Mouse (Mus musculus): Measurements from ENCODE around the gene Lst1. TPM values are rescaled to one million over a fixed set of nuclear protein-coding genes. Genes with fewer than 3 reads are reported as not detected.

Gene Lst1
- polyA plus RNA-seq, 1 experiment from 2014 or later: 7.9 TPM

DNA sequence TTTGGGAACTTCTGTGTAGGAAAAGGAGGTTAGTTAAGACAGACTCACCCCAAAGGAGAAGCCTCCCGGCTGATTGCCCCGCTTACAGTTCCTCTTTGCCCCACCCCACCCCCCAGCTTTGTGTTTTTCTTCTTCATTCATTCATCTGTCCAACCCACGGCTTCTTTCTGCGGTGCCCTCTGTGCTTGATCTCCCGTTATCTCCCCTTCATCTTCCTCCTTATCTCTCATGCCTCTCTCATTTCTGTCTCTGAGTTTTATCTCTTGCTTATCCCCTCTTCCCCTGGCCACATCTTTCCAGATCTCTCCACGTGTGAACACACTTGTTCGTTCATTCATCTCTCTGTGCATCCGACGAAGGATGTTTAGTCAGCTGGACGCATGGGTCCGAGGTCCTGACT lies 12.9 kb upstream of the Lst1 start:
- Histone ChIP-seq H3K4me1 (ENCODE audit: control insufficient read depth, insufficient read depth, low read length) (peaks cover 6% of the 10 kb centered on the region; the same call in 1 of the 2 replicates), H3K36me3 (ENCODE audit: control insufficient read depth, insufficient read depth) (no peaks in the 10 kb centered on the region), H3K9ac (ENCODE audit: low read length) (no peak overlapping the region), H3K27ac (ENCODE audit: low read length) (0 out of 2 replicates have a peak overlapping the region, but pooled peaks have one; percentile 13), H3K4me2 (ENCODE audit: low read depth, low read length) (peak overlapping the region; percentile 42), H3K4me3 (ENCODE audit: low read length) (peak overlapping the region; percentile 23), H3K9me3 (replicated peaks; ENCODE audit: control insufficient read depth, low read length) (no peaks in the 10 kb centered on the region), H3K27me3 (ENCODE audit: control insufficient read depth, insufficient read depth, low read length) (peaks cover 44% of the 10 kb centered on the region)
- 45% methylated on average over 11 of the region's 11 CpGs for WGBS
- no peak for ATAC-seq (replicated peaks; ENCODE audit: extremely low read depth, insufficient read depth, low FRiP score)

DNA sequence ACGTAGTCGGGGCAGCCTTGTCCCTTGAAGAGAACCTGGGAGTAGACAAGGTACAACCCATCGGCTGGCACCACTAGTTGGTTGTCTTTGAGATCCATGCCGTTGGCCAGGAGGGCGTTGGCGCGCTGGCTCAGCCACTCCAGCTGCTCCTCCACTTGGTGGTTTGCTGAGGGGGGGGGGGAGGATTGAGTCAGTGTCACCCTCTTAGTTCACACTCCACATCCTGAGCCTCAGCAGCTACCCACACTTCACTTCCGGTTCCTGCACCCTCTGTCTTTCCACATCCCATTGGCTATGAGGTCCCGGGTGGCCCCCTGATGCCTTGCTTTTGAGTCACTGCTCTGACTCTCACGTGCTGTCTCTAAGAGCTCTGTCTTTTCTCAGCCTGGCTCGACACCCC lies 12.2 kb upstream of the Lst1 start:
- H3K9me3 ChIP-seq (replicated peaks; ENCODE audit: control insufficient read depth, low read length): no peaks in the 10 kb centered on the region
- H3K27ac ChIP-seq (ENCODE audit: low read length): no peak overlapping the region
- peak overlapping the region; percentile 42; the same call in 1 of the 2 replicates for H3K4me2 ChIP-seq (ENCODE audit: low read depth, low read length)
- WGBS: 71% methylated on average over 11 of the region's 11 CpGs
- ATAC-seq (replicated peaks; ENCODE audit: extremely low read depth, insufficient read depth, low FRiP score): no peak
- H3K4me1 ChIP-seq (ENCODE audit: control insufficient read depth, insufficient read depth, low read length): peaks cover 11% of the 10 kb centered on the region
- no peaks in the 10 kb centered on the region for H3K36me3 ChIP-seq (ENCODE audit: control insufficient read depth, insufficient read depth)
- no peak overlapping the region for H3K9ac ChIP-seq (ENCODE audit: low read length)
- no peak overlapping the region; the same call in 1 of the 2 replicates for H3K4me3 ChIP-seq (ENCODE audit: low read length)
- H3K27me3 ChIP-seq (ENCODE audit: control insufficient read depth, insufficient read depth, low read length): peaks cover 47% of the 10 kb centered on the region

DNA sequence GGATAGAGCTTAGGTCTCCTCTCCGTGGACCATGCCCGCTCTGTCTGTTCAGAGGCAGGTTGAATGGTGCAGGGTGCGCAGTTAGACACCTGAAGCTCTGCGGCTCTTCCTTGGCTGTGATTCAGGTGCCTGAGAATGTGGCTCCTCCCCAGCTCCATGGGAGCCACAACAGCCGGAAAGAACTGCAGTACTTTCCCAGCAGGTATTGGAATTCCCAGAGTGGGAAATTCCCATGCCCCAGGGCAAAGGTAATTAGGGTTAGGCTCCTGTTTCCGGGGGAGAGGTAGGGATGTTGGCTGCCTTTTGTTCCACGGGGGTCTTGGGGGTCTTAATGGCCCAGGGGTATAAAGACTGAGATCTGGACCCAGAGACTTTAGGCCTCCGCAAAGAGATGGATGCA lies 10.7 kb upstream of the Lst1 start:
- H3K9me3 ChIP-seq (replicated peaks; ENCODE audit: control insufficient read depth, low read length): no peaks in the 10 kb centered on the region
- H3K9ac ChIP-seq (ENCODE audit: low read length): no peak overlapping the region
- no peak overlapping the region for H3K27ac ChIP-seq (ENCODE audit: low read length)
- no peak overlapping the region for H3K4me2 ChIP-seq (ENCODE audit: low read depth, low read length)
- ATAC-seq (replicated peaks; ENCODE audit: extremely low read depth, insufficient read depth, low FRiP score): no peak
- no peak overlapping the region for H3K4me3 ChIP-seq (ENCODE audit: low read length)
- WGBS: 38% methylated on average over 8 of the region's 8 CpGs
- H3K4me1 ChIP-seq (ENCODE audit: control insufficient read depth, insufficient read depth, low read length): peaks cover 14% of the 10 kb centered on the region
- H3K36me3 ChIP-seq (ENCODE audit: control insufficient read depth, insufficient read depth): no peaks in the 10 kb centered on the region
- peaks cover 46% of the 10 kb centered on the region for H3K27me3 ChIP-seq (ENCODE audit: control insufficient read depth, insufficient read depth, low read length)

DNA sequence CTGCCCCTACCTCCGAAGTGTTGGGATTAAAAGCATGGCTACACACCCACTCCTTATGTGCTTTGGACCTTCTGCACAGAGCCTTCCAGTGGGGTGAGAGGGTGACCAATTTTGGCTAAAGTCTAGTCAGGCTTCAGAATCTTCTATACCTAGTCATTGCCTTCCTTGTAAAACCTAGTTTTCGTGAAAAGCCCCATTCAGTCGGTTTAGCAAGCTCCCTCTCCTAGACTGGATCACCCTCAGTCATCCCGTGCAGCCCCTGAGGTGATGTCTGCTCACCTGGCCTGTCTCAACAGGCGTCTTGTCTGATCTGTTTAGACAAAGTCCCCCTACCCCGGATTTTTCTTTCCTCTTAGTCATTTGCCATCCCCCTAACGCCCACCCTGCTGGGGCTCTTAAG lies 9.8 kb upstream of the Lst1 start:
- H3K9ac ChIP-seq (ENCODE audit: low read length): no peak overlapping the region
- H3K27me3 ChIP-seq (ENCODE audit: control insufficient read depth, insufficient read depth, low read length): peaks cover 42% of the 10 kb centered on the region
- peaks cover 14% of the 10 kb centered on the region for H3K4me1 ChIP-seq (ENCODE audit: control insufficient read depth, insufficient read depth, low read length)
- WGBS: 60% methylated on average over 7 of the region's 7 CpGs
- no peaks in the 10 kb centered on the region for H3K9me3 ChIP-seq (replicated peaks; ENCODE audit: control insufficient read depth, low read length)
- H3K4me3 ChIP-seq (ENCODE audit: low read length): no peak overlapping the region
- ATAC-seq (replicated peaks; ENCODE audit: extremely low read depth, insufficient read depth, low FRiP score): no peak
- no peak overlapping the region for H3K27ac ChIP-seq (ENCODE audit: low read length)
- no peaks in the 10 kb centered on the region for H3K36me3 ChIP-seq (ENCODE audit: control insufficient read depth, insufficient read depth)
- H3K4me2 ChIP-seq (ENCODE audit: low read depth, low read length): no peak overlapping the region

DNA sequence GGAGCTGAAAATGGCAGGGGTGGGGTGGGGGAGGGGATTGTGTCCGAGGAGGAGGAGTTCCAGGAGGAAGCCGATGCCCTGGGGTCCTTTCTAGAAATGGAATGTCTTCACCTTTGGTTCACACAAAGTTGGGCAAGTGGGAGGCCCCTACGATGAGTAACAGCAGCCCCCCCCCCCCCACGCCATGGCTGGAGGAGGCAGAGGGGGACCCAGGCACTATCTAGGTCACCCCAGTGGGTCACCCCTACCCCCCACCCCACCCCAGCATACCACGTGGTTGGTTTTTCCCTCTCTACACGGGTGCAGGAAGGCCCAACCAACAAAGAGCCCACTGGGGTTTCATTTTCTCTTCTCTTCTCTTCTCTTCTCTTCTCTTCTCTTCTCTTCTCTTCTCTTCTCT lies 8.9 kb upstream of the Lst1 start:
- no peak for ATAC-seq (replicated peaks; ENCODE audit: extremely low read depth, insufficient read depth, low FRiP score)
- H3K9me3 ChIP-seq (replicated peaks; ENCODE audit: control insufficient read depth, low read length): no peaks in the 10 kb centered on the region
- no peak overlapping the region for H3K27ac ChIP-seq (ENCODE audit: low read length)
- peaks cover 14% of the 10 kb centered on the region for H3K4me1 ChIP-seq (ENCODE audit: control insufficient read depth, insufficient read depth, low read length)
- no peak overlapping the region for H3K4me2 ChIP-seq (ENCODE audit: low read depth, low read length)
- WGBS: 50% methylated on average over 6 of the region's 6 CpGs
- H3K9ac ChIP-seq (ENCODE audit: low read length): no peak overlapping the region
- H3K36me3 ChIP-seq (ENCODE audit: control insufficient read depth, insufficient read depth): no peaks in the 10 kb centered on the region
- peaks cover 39% of the 10 kb centered on the region for H3K27me3 ChIP-seq (ENCODE audit: control insufficient read depth, insufficient read depth, low read length)
- H3K4me3 ChIP-seq (ENCODE audit: low read length): no peak overlapping the region

DNA sequence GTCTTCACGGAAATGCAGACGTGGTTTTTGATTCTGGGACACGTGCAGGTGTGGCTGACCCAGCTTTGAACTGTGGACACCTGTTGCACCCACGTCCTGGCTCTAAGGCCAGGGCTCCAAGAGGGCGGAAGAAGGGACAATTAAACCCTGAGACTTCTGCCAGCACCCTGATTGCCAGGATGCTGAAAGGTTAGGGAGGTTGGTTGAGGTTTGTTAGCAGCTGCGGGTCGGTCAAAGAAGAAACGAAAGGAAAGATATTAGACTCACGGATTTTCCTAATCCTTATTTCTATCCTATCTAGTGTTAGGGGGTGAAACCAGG lies 8.0 kb upstream of the Lst1 start:
- peak overlapping the region; percentile 86 for H3K4me2 ChIP-seq (ENCODE audit: low read depth, low read length)
- no peaks in the 10 kb centered on the region for H3K9me3 ChIP-seq (replicated peaks; ENCODE audit: control insufficient read depth, low read length)
- H3K36me3 ChIP-seq (ENCODE audit: control insufficient read depth, insufficient read depth): no peaks in the 10 kb centered on the region
- H3K4me3 ChIP-seq (ENCODE audit: low read length): peak overlapping the region; percentile 61
- H3K27me3 ChIP-seq (ENCODE audit: control insufficient read depth, insufficient read depth, low read length): peaks cover 33% of the 10 kb centered on the region
- H3K9ac ChIP-seq (ENCODE audit: low read length): peak overlapping the region; percentile 70
- 26% methylated on average over 9 of the region's 9 CpGs for WGBS
- ATAC-seq (replicated peaks; ENCODE audit: extremely low read depth, insufficient read depth, low FRiP score): no peak
- no peak overlapping the region for H3K27ac ChIP-seq (ENCODE audit: low read length)
- peaks cover 10% of the 10 kb centered on the region for H3K4me1 ChIP-seq (ENCODE audit: control insufficient read depth, insufficient read depth, low read length)

DNA sequence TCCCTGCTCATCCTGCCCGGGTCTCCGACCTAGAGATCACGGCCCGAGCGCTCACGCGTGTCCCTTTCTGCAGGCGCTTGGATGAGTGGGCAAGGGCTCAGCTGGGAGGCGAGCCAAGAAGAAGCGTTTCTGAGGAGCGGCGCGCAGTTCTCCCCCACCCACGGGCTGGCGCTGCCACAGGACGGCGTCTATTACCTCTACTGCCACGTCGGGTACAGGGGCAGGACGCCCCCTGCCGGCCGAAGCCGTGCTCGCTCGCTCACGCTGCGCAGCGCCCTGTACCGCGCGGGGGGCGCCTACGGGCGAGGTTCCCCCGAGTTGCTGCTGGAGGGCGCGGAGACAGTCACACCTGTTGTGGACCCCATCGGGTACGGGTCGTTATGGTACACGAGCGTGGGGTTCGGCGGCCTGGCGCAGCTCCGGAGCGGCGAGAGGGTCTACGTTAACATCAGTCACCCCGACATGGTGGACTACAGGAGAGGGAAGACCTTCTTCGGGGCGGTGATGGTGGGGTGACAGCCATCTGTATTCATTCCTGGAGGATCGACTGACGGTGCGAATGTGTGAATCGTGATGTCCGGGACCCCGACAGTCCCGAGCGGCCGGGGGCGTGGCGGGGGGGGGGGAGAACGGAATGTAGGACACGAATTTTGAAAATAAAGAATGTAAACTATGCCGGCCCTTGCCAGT lies 7.5 kb upstream of the Lst1 start:
- WGBS: 1% methylated on average over 66 of the region's 66 CpGs
- Histone ChIP-seq H3K27ac (ENCODE audit: low read length) (no peak overlapping the region), H3K9me3 (replicated peaks; ENCODE audit: control insufficient read depth, low read length) (no peaks in the 10 kb centered on the region), H3K27me3 (ENCODE audit: control insufficient read depth, insufficient read depth, low read length) (peaks cover 28% of the 10 kb centered on the region), H3K4me1 (ENCODE audit: control insufficient read depth, insufficient read depth, low read length) (peaks cover 10% of the 10 kb centered on the region), H3K36me3 (ENCODE audit: control insufficient read depth, insufficient read depth) (no peaks in the 10 kb centered on the region), H3K4me2 (ENCODE audit: low read depth, low read length) (peak overlapping the region; percentile 86), H3K4me3 (ENCODE audit: low read length) (peak overlapping the region; percentile 61), H3K9ac (ENCODE audit: low read length) (peak overlapping the region; percentile 70)
- peak; percentile 80 for ATAC-seq (replicated peaks; ENCODE audit: extremely low read depth, insufficient read depth, low FRiP score)

DNA sequence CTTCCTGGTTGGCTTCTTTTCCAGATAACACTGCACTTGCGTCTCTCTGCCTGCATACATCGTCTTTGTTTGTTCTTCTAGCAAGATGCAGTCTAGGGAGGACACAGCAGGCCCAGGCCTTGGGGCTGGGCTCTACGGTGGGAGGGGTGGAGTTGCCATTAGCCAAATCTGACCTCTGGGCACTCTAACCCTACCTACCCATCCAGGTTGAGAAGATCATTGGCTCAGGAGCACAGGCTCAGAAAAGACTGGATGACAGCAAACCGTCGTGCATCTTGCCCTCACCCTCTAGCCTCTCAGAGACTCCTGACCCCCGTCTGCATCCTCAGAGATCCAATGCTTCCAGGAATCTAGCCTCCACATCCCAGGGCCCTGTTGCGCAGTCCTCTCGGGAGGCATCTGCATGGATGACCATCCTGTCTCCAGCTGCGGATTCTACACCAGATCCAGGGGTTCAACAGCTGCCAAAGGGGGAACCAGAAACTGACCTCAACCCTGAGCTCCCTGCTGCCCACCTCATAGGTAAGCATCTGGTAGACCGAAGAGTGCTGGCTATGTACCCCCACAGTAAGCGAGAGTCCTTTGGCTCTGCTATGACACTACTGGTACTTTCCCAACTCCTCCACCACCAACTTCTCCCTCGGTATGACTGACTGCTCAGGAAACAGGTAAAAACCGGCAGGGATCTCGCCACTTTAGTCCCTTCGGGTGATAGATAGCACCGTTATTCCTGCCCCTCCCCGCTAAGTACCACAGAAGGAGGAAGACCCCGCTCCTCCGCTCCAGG lies 6.8 kb upstream of the Lst1 start:
- Histone ChIP-seq H3K27ac (ENCODE audit: low read length) (peak overlapping the region; percentile 25; the same call in 1 of the 2 replicates), H3K9me3 (replicated peaks; ENCODE audit: control insufficient read depth, low read length) (no peaks in the 10 kb centered on the region), H3K9ac (ENCODE audit: low read length) (peak overlapping the region; percentile 70), H3K36me3 (ENCODE audit: control insufficient read depth, insufficient read depth) (no peaks in the 10 kb centered on the region), H3K27me3 (ENCODE audit: control insufficient read depth, insufficient read depth, low read length) (peaks cover 23% of the 10 kb centered on the region), H3K4me1 (ENCODE audit: control insufficient read depth, insufficient read depth, low read length) (peaks cover 10% of the 10 kb centered on the region), H3K4me3 (ENCODE audit: low read length) (peak overlapping the region; percentile 61), H3K4me2 (ENCODE audit: low read depth, low read length) (peak overlapping the region; percentile 86)
- 32% methylated on average over 19 of the region's 19 CpGs for WGBS
- ATAC-seq (replicated peaks; ENCODE audit: extremely low read depth, insufficient read depth, low FRiP score): no peak
